Mouse (Mus musculus) c-Kit-positive CD71-positive TER-119-negative erythroid progenitor cells, embryonic 14.5 days (primary cell): ENCODE results near the gene Tmem185b.

Experiments used
- DNase-seq: peaks from one replicate; pipeline ENCODE4 v3.0.0-alpha.2; 2013; ENCODE audit warnings: low read depth

The Tmem185b gene

GRCm38 (mm10) chr1:119539252-119539651, 13.3 kb downstream of the Tmem185b start:
- DNase-seq: no peak

GRCm38 (mm10) chr1:119540836-119541557, 15.0 kb downstream of the Tmem185b start:
- DNase-seq: no peak

GRCm38 (mm10) chr1:119541570-119541969, 15.6 kb downstream of the Tmem185b start:
- no peak for DNase-seq

- no peak for DNase-seq
Measured at GRCm38 (mm10) chr1:119543316-119543715, 17.4 kb downstream of the Tmem185b start.

DNA sequence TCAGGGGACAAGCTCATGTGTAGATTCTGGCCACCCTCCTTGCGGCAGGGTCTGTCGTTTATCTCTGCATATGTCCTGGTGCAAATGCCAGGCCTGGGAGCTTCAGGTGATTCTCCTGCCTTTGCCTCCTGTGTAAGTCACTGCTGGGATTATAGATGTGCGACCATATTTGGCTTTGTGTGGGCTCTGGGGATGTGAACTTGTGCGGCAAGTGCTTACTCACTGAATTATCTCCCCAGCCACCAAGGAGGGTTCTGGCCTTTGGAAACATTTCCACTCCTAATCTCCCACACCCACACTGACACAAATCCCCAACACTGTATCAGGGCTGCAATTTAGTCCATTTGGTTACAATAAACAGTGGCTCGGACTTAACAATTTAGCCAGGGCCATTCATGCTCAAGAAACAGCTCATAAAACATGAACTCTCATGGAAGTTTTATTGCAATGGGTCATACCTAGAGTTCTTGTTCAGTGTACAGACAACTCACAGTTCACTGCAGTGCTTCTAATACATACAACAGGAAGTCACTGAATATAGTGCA, 18.7 kb downstream of the Tmem185b start:
- no peak for DNase-seq

DNA sequence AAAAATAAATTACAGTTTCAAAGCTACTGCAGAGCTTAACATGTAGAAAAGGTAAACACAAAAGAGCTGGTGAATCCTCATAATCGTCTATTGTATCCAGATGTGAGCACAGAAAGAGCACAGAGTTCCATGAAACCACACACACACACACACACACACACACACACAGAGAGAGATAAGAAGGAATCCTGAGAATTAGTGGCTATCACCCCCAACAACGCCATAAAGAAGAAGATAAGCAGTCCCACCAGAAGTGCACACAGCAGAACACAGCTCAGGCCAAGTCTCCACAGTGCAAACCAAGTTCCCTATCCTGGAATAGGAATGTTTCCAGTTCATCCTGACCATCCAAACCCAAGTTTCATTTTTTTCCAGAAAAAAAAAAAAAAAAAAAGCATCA, 19.2 kb downstream of the Tmem185b start:
- DNase-seq: peak; percentile 36

GRCm38 (mm10) chr1:119545671-119546070, 19.7 kb downstream of the Tmem185b start:
- DNase-seq: no peak

GRCm38 (mm10) chr1:119546490-119546889, 20.5 kb downstream of the Tmem185b start:
- DNase-seq: no peak

DNA sequence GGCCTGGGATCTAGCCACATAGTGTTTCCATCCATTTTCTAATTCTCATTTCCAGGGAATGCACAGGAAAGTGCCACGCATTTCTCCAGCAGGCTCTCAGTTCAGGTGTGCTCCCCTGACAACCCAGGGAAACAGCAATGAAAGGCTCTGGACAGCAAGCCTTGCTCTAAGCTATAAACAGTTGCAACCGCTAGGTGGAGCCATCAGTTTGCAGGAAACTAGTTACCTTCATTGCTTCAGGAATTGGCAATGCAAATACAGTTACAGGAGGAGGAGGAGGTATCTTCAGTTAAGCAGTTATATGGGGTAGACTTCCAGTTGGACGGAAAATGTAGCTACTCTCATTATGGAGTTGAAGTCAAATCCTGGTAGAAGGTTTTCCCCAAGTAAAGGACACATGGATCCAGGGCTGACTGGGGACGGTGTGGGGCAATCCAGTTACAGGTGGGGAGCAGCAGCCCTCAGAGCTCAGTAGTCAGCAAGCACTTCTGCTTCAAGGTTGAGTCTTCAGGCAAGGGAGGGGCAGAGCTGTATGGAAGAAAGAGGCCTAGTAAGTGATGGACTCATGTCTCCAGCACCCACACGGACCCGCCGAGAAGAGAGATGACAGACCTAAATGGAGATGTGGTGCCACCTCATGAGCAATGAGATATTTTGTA, 22.8 kb downstream of the Tmem185b start:
- peak; percentile 76 for DNase-seq

- no peak for DNase-seq
Measured at GRCm38 (mm10) chr1:119549327-119549689, 23.3 kb downstream of the Tmem185b start.

DNA sequence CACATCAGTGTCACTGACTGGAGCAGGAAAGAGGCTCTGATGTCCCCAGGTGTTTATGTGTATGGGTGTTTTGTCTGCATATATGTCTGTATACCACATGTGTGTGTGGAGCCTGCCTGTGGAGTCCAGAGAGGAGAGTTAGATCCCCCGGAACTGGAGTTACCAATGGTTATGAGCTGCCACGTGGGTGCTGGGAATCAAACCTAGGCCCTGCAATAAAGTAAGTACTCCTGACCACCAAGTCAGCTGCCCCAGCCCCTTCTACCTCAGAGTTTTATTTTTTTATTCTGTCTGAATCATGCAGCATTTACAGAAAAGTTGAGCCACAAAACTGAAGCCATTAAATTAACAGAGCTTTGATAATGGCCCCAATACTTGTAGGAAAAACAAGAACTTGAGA, 24.1 kb downstream of the Tmem185b start:
- DNase-seq: no peak

DNA sequence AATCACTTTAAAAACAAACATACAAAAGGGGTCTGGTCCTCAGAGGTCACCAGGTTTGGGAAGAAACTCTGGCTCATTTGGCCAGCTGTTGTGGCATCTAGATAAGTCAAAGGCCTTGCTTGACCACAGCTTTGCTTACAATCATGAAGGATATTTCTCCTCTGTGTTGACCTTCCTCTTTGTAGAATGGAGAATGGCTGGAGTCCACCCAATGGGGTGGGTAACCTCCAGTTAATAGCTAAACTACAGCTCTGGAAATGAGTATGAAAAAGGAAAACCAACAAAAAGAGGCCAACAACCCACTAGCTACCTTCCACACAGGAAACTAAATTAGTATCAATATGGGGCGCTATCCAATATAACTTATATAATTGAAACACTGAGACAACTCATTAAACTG, 25.7 kb downstream of the Tmem185b start:
- no peak for DNase-seq

- no peak for DNase-seq
Measured at GRCm38 (mm10) chr1:119555651-119556050, 29.7 kb downstream of the Tmem185b start.

GRCm38 (mm10) chr1:119557641-119558395, 31.9 kb downstream of the Tmem185b start:
- no peak for DNase-seq

DNA sequence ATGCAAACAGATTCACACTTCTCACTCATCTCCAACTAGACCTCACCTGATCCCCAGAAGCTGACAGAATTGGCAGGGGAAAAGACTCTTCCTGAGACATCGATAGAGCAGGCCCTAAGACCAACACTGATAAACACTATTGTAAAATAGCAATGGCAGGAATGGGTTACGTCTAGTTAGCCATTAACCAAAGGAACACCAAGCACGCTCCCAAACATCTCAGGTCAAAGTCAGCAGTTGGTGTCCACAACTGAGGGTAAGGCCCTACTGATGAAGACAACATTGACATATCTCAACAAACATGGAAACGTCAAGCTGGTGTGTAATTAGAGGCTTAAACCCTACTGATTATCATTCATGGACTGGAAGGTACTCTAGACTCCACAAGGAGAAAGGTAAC, 39.6 kb downstream of the Tmem185b start:
- DNase-seq: no peak

- DNase-seq: no peak
Measured at GRCm38 (mm10) chr1:119570134-119570533, 44.2 kb downstream of the Tmem185b start.
